Mouse (Mus musculus): ENCODE data around the gene Tacc2.
"Not testable (repeated sequence)": the region's sequence is repeated elsewhere in the genome, so short reads cannot be mapped to it uniquely, and the experiment has no call there.

The Tacc2 gene

GRCm38 (mm10) chr7:130577388-130578003 lies at the start of gene Tacc2:
Gene Tacc2 (plus strand): TSS chr7:130577438.
- DNase-seq (ENCODE audit: low spot score) = no peak

GRCm38 (mm10) chr7:130531138-130531537 lies 46.1 kb upstream of the Tacc2 start:
- DNase-seq (ENCODE audit: low spot score) = not testable (repeated sequence)

- peak; percentile 90 for DNase-seq (ENCODE audit: low spot score)
Observed at GRCm38 (mm10) chr7:130533316-130534260, 43.6 kb upstream of the Tacc2 start.

GRCm38 (mm10) chr7:130535174-130535573 lies 42.1 kb upstream of the Tacc2 start:
- no peak for DNase-seq (ENCODE audit: low spot score)

- no peak for DNase-seq (ENCODE audit: low spot score)
Observed at GRCm38 (mm10) chr7:130537068-130537467, 40.2 kb upstream of the Tacc2 start.

GRCm38 (mm10) chr7:130540176-130540575 lies 37.1 kb upstream of the Tacc2 start:
- DNase-seq (ENCODE audit: low spot score) = no peak

- DNase-seq (ENCODE audit: low spot score) = no peak
Observed at GRCm38 (mm10) chr7:130543181-130543580, 34.1 kb upstream of the Tacc2 start.

GRCm38 (mm10) chr7:130545401-130545800 lies 31.8 kb upstream of the Tacc2 start:
- DNase-seq (ENCODE audit: low spot score) = no peak

GRCm38 (mm10) chr7:130545893-130546292 lies 31.3 kb upstream of the Tacc2 start:
- DNase-seq (ENCODE audit: low spot score) = no peak

- DNase-seq (ENCODE audit: low spot score) = no peak
Observed at GRCm38 (mm10) chr7:130546421-130546790, 30.8 kb upstream of the Tacc2 start.

GRCm38 (mm10) chr7:130546791-130547484 lies 30.3 kb upstream of the Tacc2 start:
- DNase-seq (ENCODE audit: low spot score) = peak; percentile 95

- no peak for DNase-seq (ENCODE audit: low spot score)
Observed at GRCm38 (mm10) chr7:130547635-130548175, 29.5 kb upstream of the Tacc2 start.

- DNase-seq (ENCODE audit: low spot score) = no peak
Observed at GRCm38 (mm10) chr7:130552780-130553179, 24.5 kb upstream of the Tacc2 start.

- no peak for DNase-seq (ENCODE audit: low spot score)
Observed at GRCm38 (mm10) chr7:130553321-130553720, 23.9 kb upstream of the Tacc2 start.

GRCm38 (mm10) chr7:130555597-130555996 lies 21.6 kb upstream of the Tacc2 start:
- no peak for DNase-seq (ENCODE audit: low spot score)

- no peak for DNase-seq (ENCODE audit: low spot score)
Observed at GRCm38 (mm10) chr7:130558592-130558991, 18.6 kb upstream of the Tacc2 start.

GRCm38 (mm10) chr7:130560933-130561332 lies 16.3 kb upstream of the Tacc2 start:
- DNase-seq (ENCODE audit: low spot score) = no peak

- no peak for DNase-seq (ENCODE audit: low spot score)
Observed at GRCm38 (mm10) chr7:130563276-130563675, 14.0 kb upstream of the Tacc2 start.

- DNase-seq (ENCODE audit: low spot score) = no peak
Observed at GRCm38 (mm10) chr7:130563880-130564279, 13.4 kb upstream of the Tacc2 start.

GRCm38 (mm10) chr7:130564596-130564995 lies 12.6 kb upstream of the Tacc2 start:
- DNase-seq (ENCODE audit: low spot score) = no peak

GRCm38 (mm10) chr7:130568783-130569436 lies 8.3 kb upstream of the Tacc2 start:
- no peak for DNase-seq (ENCODE audit: low spot score)

GRCm38 (mm10) chr7:130570472-130570871 lies 6.8 kb upstream of the Tacc2 start:
- DNase-seq (ENCODE audit: low spot score) = no peak

All from MN1 (cell line).